Mouse (Mus musculus): ENCODE measurements around the gene Ms4a2. TPM values are rescaled to one million over a fixed set of nuclear protein-coding genes. Genes with fewer than 3 reads are reported as not detected.

The Ms4a2 gene
- total and polyA plus RNA-seq, 2 experiments from 2014 or later = 0.09 TPM; not detected in 1

DNA sequence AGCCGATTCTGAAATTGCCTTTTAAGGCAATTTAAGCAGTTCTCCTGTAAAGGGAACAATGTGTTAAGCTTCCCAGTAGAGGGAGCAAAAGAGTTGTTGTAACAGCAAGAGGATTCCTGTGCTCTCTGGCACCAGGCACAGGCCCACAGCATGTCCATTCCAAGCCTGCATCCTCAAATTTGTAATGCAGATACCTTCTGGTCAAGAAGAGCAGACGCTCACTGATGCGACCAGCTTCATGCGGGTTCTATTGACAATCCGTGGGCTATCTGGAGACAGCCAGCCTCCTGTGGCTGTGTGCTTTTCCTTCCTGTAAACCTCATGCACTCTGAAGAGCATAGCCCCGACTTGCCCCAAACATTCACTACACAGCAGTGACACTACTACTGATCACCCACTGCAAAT is 12.0 kb downstream of the Ms4a2 start:
- 25% methylated on average over 6 of the region's 6 CpGs for WGBS
- DNase-seq (ENCODE audit: low spot score) (peak; percentile 84), ATAC-seq (ENCODE audit: low FRiP score) (peak; percentile 87)
- Histone ChIP-seq H3K36me3 (ENCODE audit: insufficient read depth, low read length) (no peaks in the 10 kb centered on the region), H3K4me3 (ENCODE audit: low read depth, low read length) (no peak overlapping the region), H3K4me2 (ENCODE audit: low read depth, low read length, poor library complexity, severe bottlenecking) (no peak overlapping the region), H3K27me3 (ENCODE audit: insufficient read depth, low read length) (0 out of 2 replicates have a peak, but pooled peaks cover 4% of the 10 kb centered on the region), H3K27ac (ENCODE audit: low read depth, low read length) (no peak overlapping the region), H3K9me3 (ENCODE audit: low read length) (no peaks in the 10 kb centered on the region), H3K9ac (replicated peaks; ENCODE audit: low read length, poor library complexity, severe bottlenecking) (no peak overlapping the region), H3K4me1 (ENCODE audit: insufficient read depth, low read length) (no peaks in the 10 kb centered on the region)
- TF ChIP-seq CTCF (IDR thresholded peaks at IDR 0.05) = peak; percentile 83

DNA sequence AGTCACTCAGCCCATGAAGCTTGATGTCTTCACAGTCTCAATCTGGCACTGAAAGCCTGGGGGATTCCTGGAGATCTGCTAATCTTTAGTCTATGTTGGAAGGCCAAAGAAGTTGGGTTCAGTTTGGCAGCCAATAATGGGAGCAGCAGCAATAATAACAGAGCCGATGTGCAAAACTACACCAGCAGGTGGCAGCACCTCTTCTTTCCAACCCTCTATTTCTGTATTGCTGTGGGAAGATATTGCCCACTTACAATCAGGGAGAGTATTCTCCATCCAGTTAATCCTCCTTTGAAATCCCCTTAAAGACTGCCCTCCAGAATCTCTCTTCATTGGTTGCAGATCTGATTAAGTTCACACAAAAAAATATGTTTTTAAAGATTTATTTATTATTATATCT is 15.3 kb downstream of the Ms4a2 start:
- no peaks in the 10 kb centered on the region for H3K36me3 ChIP-seq (ENCODE audit: insufficient read depth, low read length)
- no peak overlapping the region for H3K27ac ChIP-seq (ENCODE audit: low read depth, low read length)
- H3K4me1 ChIP-seq (ENCODE audit: insufficient read depth, low read length) = no peaks in the 10 kb centered on the region
- peak; percentile 77 for TF ChIP-seq CTCF (IDR thresholded peaks at IDR 0.05)
- no peak overlapping the region for H3K4me3 ChIP-seq (ENCODE audit: low read depth, low read length)
- no peaks in the 10 kb centered on the region for H3K9me3 ChIP-seq (ENCODE audit: low read length)
- H3K4me2 ChIP-seq (ENCODE audit: low read depth, low read length, poor library complexity, severe bottlenecking) = no peak overlapping the region
- WGBS = 9% methylated on average over 1 of the region's 1 CpGs
- H3K9ac ChIP-seq (replicated peaks; ENCODE audit: low read length, poor library complexity, severe bottlenecking) = no peak overlapping the region
- DNase-seq (ENCODE audit: low spot score) (peak; percentile 62), ATAC-seq (ENCODE audit: low FRiP score) (no peak)
- H3K27me3 ChIP-seq (ENCODE audit: insufficient read depth, low read length) = 0 out of 2 replicates have a peak, but pooled peaks cover 4% of the 10 kb centered on the region

DNA sequence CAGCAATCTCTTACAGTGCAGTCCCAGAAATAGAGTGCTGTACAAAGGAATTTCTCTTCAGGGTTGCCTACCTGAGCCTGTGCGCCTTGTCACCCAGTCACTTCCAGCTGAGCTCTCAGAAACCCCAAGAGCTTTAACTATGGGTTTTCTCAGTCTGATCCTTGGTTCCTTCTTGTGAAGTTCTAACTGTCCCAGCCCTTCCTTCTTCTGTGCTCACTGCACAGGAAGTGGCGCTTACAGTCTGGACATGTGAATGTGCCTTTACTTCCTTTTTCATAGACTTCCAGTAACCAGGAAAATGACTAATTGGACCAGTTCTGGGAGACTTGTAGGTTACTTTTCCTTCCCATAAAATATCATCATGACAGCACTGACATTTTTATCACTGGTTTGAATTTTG is 18.9 kb downstream of the Ms4a2 start, which contains the start of gene Ms4a6d:
Ms4a6d (minus strand) TSS at position 247 of the 400 bp plus-strand sequence.
- no peak within 1 kb of the TSS for H3K27ac ChIP-seq (ENCODE audit: low read depth, low read length)
- no peak within 1 kb of the TSS for H3K4me3 ChIP-seq (ENCODE audit: low read depth, low read length)
- no peaks in the 10 kb centered on the region for H3K9me3 ChIP-seq (ENCODE audit: low read length)
- no peak within 1 kb of the TSS for H3K9ac ChIP-seq (replicated peaks; ENCODE audit: low read length, poor library complexity, severe bottlenecking)
- H3K27me3 ChIP-seq (ENCODE audit: insufficient read depth, low read length) = no peaks in the 10 kb centered on the region
- DNase-seq (ENCODE audit: low spot score) (no peak), ATAC-seq (ENCODE audit: low FRiP score) (no peak)
- H3K4me1 ChIP-seq (ENCODE audit: insufficient read depth, low read length) = no peaks in the 10 kb centered on the region
- TF ChIP-seq CTCF (IDR thresholded peaks at IDR 0.05) = no peak
- H3K36me3 ChIP-seq (ENCODE audit: insufficient read depth, low read length) = no peaks in the 10 kb centered on the region
- no peak within 1 kb of the TSS for H3K4me2 ChIP-seq (ENCODE audit: low read depth, low read length, poor library complexity, severe bottlenecking)
- WGBS = 94% methylated on average over 2 of the region's 2 CpGs

DNA sequence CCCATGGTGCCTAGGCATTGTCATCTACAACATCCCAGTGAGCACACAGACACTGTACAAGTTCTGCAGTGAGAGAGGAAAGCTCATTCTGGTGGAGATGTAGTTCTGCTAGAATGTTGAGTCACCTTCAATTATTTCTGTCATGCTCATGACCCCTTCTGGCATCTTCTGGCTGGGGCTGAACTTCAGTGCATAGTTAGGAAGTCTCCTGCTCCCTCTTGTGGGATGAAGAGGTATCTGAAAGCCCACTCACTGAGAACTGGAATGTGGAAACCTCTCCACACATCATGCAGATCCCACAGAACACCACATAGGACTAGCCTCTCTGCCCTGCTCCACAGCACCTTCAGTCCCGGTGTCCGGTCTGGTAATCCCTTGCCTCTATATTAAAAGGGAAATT is 21.5 kb downstream of the Ms4a2 start:
- 0 out of 2 replicates have a peak, but pooled peaks have one; percentile 38 for ATAC-seq (ENCODE audit: low FRiP score)
- WGBS = 81% methylated on average over 2 of the region's 2 CpGs
- no peaks in the 10 kb centered on the region for H3K4me1 ChIP-seq (ENCODE audit: insufficient read depth, low read length)
- no peaks in the 10 kb centered on the region for H3K36me3 ChIP-seq (ENCODE audit: insufficient read depth, low read length)
- no peaks in the 10 kb centered on the region for H3K27me3 ChIP-seq (ENCODE audit: insufficient read depth, low read length)
- no peak overlapping the region for H3K9ac ChIP-seq (replicated peaks; ENCODE audit: low read length, poor library complexity, severe bottlenecking)
- H3K9me3 ChIP-seq (ENCODE audit: low read length) = no peaks in the 10 kb centered on the region
- H3K4me2 ChIP-seq (ENCODE audit: low read depth, low read length, poor library complexity, severe bottlenecking) = no peak overlapping the region
- DNase-seq (ENCODE audit: low spot score) = peak; percentile 66
- H3K27ac ChIP-seq (ENCODE audit: low read depth, low read length) = no peak overlapping the region
- peak; percentile 77 for TF ChIP-seq CTCF (IDR thresholded peaks at IDR 0.05)
- H3K4me3 ChIP-seq (ENCODE audit: low read depth, low read length) = no peak overlapping the region

DNA sequence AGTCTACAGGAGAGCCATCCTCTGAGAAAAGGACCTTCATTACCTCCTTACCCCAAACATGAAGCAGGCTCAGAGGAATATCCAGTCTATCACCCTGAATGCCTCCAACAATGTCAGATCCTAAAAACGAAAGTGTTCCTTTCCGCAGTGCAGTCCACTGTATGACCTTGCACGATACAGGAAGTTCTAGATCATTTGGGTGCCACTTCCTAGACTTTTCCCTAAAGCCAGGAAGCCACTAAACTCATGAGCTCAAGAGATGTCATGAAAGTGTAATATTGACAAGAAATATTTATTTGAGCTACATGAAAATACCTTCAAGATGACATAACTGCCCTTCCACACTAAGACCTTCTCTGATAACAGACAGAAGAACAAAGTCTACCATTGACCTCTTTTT is 22.2 kb downstream of the Ms4a2 start:
- WGBS = 91% methylated on average over 3 of the region's 3 CpGs
- H3K9ac ChIP-seq (replicated peaks; ENCODE audit: low read length, poor library complexity, severe bottlenecking) = no peak overlapping the region

DNA sequence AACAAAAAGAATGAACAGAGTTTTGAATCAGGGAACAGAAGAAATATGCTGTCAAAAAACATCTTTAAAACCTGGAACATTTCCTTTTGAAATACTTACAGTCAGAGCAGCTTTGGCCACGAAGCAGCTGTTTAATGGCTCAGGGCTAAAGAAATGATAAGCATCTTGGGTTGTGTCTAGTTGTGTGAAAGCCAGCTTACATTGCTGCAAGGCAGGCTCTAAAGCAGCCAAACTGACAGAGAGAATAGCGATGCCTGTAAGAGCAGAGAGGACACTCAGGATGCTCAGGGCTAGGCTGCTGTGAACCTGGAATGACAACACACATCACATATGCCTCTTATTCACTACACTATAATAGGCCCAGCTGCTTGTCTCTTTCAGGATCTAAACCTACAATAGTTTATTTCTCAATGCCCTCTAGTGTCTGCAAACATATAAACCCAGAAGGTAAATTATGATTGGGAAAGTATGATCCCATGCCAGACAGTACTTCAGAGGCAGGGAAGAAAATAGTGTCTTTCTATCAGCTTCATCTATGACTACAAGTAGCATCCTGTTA is 33.5 kb downstream of the Ms4a2 start:
- Histone ChIP-seq H3K9me3 (ENCODE audit: low read length) (no peaks in the 10 kb centered on the region), H3K4me1 (ENCODE audit: insufficient read depth, low read length) (no peaks in the 10 kb centered on the region), H3K27me3 (ENCODE audit: insufficient read depth, low read length) (no peaks in the 10 kb centered on the region), H3K4me2 (ENCODE audit: low read depth, low read length, poor library complexity, severe bottlenecking) (no peak overlapping the region), H3K27ac (ENCODE audit: low read depth, low read length) (no peak overlapping the region), H3K4me3 (ENCODE audit: low read depth, low read length) (no peak overlapping the region), H3K36me3 (ENCODE audit: insufficient read depth, low read length) (no peaks in the 10 kb centered on the region), H3K9ac (replicated peaks; ENCODE audit: low read length, poor library complexity, severe bottlenecking) (no peak overlapping the region)
- 62% methylated on average over 2 of the region's 2 CpGs for WGBS
- DNase-seq (ENCODE audit: low spot score) (no peak), ATAC-seq (ENCODE audit: low FRiP score) (no peak)
- TF ChIP-seq CTCF (IDR thresholded peaks at IDR 0.05) = no peak

More for the DNA sequence above, 22.2 kb downstream of the Ms4a2 start:
- Histone ChIP-seq H3K9me3 (ENCODE audit: low read length) (no peaks in the 10 kb centered on the region), H3K36me3 (ENCODE audit: insufficient read depth, low read length) (no peaks in the 10 kb centered on the region), H3K4me1 (ENCODE audit: insufficient read depth, low read length) (no peaks in the 10 kb centered on the region), H3K4me2 (ENCODE audit: low read depth, low read length, poor library complexity, severe bottlenecking) (no peak overlapping the region), H3K27me3 (ENCODE audit: insufficient read depth, low read length) (no peaks in the 10 kb centered on the region), H3K27ac (ENCODE audit: low read depth, low read length) (no peak overlapping the region), H3K4me3 (ENCODE audit: low read depth, low read length) (no peak overlapping the region)
- ATAC-seq (ENCODE audit: low FRiP score) (no peak), DNase-seq (ENCODE audit: low spot score) (no peak)
- TF ChIP-seq CTCF (IDR thresholded peaks at IDR 0.05) = no peak

Measured in midbrain, postnatal 0 days (tissue).